Mouse (Mus musculus) cerebellum, adult 9-10 months (tissue): ENCODE measurements around the gene Egflam.
A peak's percentile ranks its signal among the peaks of the same experiment; 100 is the strongest.

Experiments
- DNase-seq: peaks from one replicate; pipeline ENCODE4 v3.0.0; 2022

The Egflam gene

DNA sequence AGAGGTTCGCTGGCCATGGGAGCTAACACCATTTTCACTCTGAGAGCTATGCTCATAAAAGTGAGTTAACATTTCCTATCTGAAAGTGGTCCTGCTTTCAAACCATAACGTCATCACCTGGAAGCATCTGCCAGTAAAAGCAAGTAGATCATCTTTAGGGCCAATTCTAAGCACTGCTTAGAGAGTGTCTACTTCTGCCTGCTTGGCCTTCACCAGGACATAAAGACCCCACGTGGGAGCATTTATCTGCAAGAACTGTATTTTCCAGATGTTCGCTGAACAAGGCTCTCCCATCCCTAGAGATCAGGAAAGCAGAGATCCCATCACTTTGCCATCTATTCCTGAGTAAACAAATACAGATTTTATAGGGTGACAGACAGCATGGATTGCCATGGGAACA is 108.2 kb downstream of the Egflam start:
- no peak for DNase-seq

DNA sequence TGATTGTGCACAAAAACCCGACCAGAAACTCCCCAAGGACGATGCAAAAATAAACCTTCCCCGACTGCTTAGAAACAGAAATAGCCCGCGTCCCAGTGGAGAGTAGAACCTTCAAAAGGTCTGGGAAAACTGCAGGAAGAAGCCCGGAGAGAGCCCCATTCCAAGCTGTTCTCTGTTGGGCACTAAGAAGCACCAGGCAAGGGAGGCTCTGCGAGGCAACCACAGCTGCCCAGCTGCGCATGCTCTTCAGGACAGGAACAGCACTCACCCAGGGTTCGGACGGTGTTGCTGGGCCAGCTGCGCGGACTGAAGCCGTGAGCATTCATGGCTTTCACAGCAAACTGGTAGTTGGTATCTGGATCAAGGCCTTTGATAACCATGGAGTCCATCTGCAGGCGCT is 108.7 kb downstream of the Egflam start:
- no peak for DNase-seq

GRCm38 (mm10) chr15:7288841-7289424 is 109.3 kb downstream of the Egflam start:
- no peak for DNase-seq

DNA sequence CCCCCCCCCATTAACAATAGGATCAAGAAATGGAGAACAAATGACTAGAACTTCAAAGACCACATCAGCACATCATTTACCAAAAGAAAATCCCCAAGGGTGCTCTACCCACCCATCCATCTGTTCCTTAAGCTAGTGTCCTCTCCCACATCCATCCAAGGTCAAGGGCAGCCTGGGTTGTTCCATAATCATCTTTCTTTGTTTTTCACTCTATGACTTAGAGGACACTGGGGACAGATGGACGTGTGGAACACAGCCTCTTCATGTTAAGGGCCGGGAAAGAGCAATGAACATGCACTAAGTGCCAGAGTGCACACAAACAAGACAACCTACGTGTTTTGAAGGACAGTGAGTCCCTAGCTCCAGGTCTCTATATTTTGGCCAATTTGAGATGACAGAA is 110.3 kb downstream of the Egflam start:
- DNase-seq: no peak

DNA sequence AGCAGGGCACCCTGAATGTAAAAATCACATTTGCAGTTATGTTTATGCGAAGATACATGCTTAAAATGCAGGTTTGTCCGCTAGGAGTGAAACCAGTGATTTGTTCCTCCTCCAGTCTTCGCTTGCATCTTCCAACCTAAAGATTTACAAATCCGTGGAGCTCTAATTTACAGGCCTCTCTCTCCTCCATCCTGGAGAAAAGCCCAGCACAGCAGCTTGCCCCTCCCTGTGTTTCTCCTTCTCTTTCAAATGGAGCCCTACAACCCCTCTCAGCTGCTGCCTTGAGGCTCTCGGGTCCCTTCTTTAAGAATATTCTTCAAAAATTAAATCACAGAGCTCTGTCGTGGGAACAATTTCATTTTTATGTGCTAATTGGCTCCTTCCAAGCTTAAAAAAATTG is 116.6 kb downstream of the Egflam start:
- no peak for DNase-seq

DNA sequence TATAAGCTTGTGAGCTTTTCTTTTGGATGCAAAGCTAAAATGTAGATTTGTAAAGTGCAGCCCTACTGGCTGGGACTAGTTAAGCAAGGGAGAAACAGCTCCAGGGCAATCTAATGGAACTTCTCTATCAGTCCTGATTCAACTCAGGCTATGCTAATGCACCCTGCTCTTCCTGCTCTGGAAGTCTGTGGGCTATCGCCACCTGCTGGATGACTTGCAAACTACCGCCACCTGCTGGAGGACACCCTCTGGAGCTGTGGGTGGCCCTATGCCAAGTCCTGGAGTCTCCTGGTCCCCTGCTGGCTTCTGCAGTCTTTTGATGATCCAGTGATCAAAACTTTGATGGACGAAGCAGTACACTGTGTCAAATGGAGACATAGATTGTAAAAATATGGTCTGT is 134.4 kb downstream of the Egflam start:
- DNase-seq: peak; percentile 49

GRCm38 (mm10) chr15:7263339-7263738 is 134.9 kb downstream of the Egflam start:
- no peak for DNase-seq

- DNase-seq: no peak
These were observed 136.8 kb downstream of the Egflam start for GRCm38 (mm10) chr15:7261371-7261770.

- DNase-seq: no peak
These were observed 141.6 kb downstream of the Egflam start for GRCm38 (mm10) chr15:7256577-7256976.

- no peak for DNase-seq
These were observed 144.9 kb downstream of the Egflam start for GRCm38 (mm10) chr15:7253326-7253725.

- DNase-seq: no peak
These were observed 146.0 kb downstream of the Egflam start for GRCm38 (mm10) chr15:7252106-7252636.

- no peak for DNase-seq
These were observed 147.2 kb downstream of the Egflam start for GRCm38 (mm10) chr15:7251042-7251441.

GRCm38 (mm10) chr15:7249216-7249615 is 149.0 kb downstream of the Egflam start:
- no peak for DNase-seq

DNA sequence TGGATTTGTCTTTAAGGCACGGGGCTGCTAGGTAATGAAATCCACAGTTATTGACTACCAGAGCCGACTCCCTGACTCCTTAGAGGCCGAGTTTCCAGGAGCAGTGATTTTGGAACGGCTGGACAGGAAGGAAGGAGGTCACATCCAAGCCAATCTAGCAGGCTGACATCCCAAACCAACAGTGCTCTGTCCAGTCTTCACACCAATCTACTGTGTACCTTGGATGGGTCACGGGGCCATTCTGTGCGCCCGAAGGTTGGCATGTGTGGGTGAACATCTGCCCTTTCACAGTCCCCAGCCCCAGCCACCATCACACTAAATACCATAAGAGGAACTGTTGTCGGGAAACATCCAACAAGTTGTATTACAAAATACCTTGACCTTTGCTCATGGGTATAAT is 150.9 kb downstream of the Egflam start:
- no peak for DNase-seq

- DNase-seq: no peak
These were observed 155.9 kb downstream of the Egflam start for GRCm38 (mm10) chr15:7242161-7242850.

DNA sequence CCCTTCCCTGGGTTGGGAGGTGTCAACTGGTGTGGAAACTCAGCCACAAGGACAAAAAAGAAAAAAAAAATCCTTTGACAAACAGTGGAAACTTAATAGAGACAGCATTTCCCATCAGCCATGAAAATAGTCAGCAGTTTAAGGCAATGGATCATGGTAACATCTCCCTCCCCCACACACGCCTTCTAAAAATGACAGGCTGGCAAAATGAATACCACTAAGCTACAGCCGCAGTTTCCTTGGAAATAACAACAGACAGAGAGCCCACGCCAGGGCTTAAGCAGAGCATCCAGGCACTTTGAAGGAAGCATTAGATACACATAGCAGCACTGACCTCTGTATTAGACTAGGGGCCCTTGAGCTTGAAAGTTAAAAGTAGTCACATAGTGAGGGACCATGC is 157.2 kb downstream of the Egflam start:
- DNase-seq: no peak

DNA sequence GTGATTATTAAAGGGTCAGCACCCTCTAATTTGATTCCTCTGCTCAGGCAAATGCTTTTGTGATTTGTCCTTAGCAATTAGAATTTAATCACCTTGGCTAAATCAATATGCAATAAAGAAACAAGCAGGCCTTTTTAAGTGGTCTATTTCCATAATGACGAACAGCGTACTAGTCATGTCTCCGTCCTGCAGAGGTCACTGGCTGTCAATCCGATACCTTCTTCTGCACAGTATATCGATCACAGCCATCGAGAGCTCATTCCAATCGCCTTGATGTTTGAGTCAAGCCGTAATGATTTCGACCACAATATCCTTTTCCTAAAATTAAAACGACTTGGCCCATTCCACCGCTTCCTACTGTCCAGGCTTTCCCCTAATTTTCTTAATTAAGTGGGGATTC is 158.3 kb downstream of the Egflam start:
- no peak for DNase-seq

- no peak for DNase-seq
These were observed 164.7 kb downstream of the Egflam start for GRCm38 (mm10) chr15:7233393-7234090.

DNA sequence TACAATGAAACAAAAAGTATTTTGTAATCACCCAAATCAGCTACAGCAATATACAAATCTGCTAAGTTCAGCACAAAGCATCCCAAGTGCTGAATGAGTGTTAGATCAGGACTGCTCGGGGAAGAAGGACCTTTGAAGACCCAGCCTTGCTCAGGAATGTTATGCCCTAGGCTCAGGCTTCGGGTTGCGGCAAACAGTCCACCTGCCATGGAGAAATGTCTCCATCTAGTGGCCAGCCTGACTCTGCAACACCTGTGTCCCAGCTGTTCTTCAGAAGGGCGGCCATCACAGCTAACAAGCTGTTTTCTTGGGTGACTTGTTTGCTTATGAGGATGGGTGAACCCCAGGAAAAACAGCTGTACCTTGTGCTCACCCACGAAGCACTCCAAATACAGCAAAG is 172.0 kb downstream of the Egflam start:
- DNase-seq: peak; percentile 63

GRCm38 (mm10) chr15:7224151-7224775 is 173.9 kb downstream of the Egflam start:
- DNase-seq: no peak

GRCm38 (mm10) chr15:7222809-7223208 is 175.4 kb downstream of the Egflam start:
- DNase-seq: peak; percentile 7

GRCm38 (mm10) chr15:7217273-7217598 is 181.0 kb downstream of the Egflam start:
- DNase-seq: no peak

- no peak for DNase-seq
These were observed 181.5 kb downstream of the Egflam start for GRCm38 (mm10) chr15:7216581-7217272.
